Mouse (Mus musculus): ENCODE measurements around the gene Ksr2.

DNA sequence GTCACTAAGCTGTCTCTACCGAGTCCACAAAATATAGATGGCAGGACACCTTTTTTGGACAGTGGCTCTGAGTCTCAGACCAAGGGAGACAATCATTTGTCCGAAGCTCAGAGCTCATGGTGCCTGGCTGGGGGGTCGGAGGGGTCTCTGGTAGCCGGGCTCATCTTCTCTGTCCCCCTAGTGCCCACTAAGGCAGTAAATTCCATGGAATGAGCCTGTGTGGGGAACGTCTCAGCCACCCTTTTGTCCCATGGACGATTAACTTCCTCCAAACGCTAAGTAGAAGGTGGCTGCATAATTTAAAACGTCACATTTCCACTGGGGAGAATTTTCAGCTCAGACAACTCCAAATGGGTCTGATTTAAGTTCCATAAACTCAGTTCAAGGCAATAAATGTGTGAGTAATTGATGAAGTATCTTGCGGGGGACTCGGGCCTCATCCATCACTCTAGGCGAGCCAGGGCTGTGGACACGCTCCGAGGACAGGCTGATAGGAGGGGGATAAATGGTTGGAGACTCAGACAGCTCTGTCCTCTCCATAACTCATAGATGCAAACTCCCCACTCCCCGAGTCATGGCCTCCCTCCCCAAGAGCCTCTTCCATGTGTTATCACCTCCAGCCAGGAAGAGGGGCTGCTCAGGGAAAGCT, 237.6 kb downstream of the Ksr2 start:
- TF ChIP-seq CTCF (IDR thresholded peaks at IDR 0.05; ENCODE audit: extremely low read depth, insufficient read length, insufficient replicate concordance, low read depth, low read length) (no peak), POLR2A (IDR thresholded peaks at IDR 0.05; ENCODE audit: low read depth, low read length) (no peak)

All from small intestine, adult 2 months (tissue).